Mouse (Mus musculus) midbrain, embryonic 14.5 days (tissue): ENCODE data around the gene Mtmr12. TPM values are rescaled to one million over a fixed set of nuclear protein-coding genes. Genes with fewer than 3 reads are reported as not detected.

Source experiments
- ATAC-seq: fragments of 200-750 bp; cut with Nextera tagmentation; 2 replicates; pipeline ENCODE4 v1.8.0; 2017; ENCODE audit warnings: moderate number of reproducible peaks, moderate library complexity; ENCODE audit not compliant: low FRiP score, low TSS enrichment
- DNase-seq: peaks from one replicate; pipeline ENCODE4 v3.0.0-alpha.2; 2015
- H3K27ac ChIP-seq: fragments of 300-500 bp; sonication (generic); replicated peaks from 2 replicates; pipeline ENCODE4 v1.5.1; 2014; ENCODE audit warnings: mild to moderate bottlenecking, low read depth, low read length, moderate library complexity
- H3K27me3 ChIP-seq: fragments of 300-500 bp; sonication (generic); 2 replicates; pipeline ENCODE4 v1.6.1; 2014; ENCODE audit warnings: low read length, control low read depth, mixed read lengths; ENCODE audit not compliant: control insufficient read depth, insufficient read depth
- H3K36me3 ChIP-seq: fragments of 300-500 bp; sonication (generic); 2 replicates; pipeline ENCODE4 v1.6.1; 2014; ENCODE audit warnings: low read length, control low read depth; ENCODE audit not compliant: control insufficient read depth, insufficient read depth
- H3K4me1 ChIP-seq: fragments of 300-500 bp; sonication (generic); 2 replicates; pipeline ENCODE4 v1.6.1; 2014; ENCODE audit warnings: mild to moderate bottlenecking, antibody characterized with exemption, low read length, control low read depth; ENCODE audit not compliant: control insufficient read depth, insufficient read depth
- H3K4me2 ChIP-seq: fragments of 300-500 bp; sonication (generic); 2 replicates; pipeline ENCODE4 v1.6.1; 2014; ENCODE audit warnings: mild to moderate bottlenecking, low read length, moderate library complexity
- H3K4me3 ChIP-seq: fragments of 300-500 bp; sonication (generic); replicated peaks from 2 replicates; pipeline ENCODE4 v1.5.1; 2014; ENCODE audit warnings: low read depth, low read length
- H3K9ac ChIP-seq: fragments of 300-500 bp; sonication (generic); replicated peaks from 2 replicates; pipeline ENCODE4 v1.6.1; 2014; ENCODE audit warnings: mild to moderate bottlenecking, low read length, moderate library complexity
- H3K9me3 ChIP-seq: fragments of 300-500 bp; sonication (generic); 2 replicates; pipeline ENCODE4 v1.6.1; 2016; ENCODE audit warnings: low read length, control low read depth, mixed read lengths; ENCODE audit not compliant: control insufficient read depth
- WGBS: fragments of 180-500 bp; shearing (Covaris S2); extraction: QIAGEN DNeasy Blood & Tissue Kit; methylation state at CpG from one replicate; pipeline ENCODE4 v1.1.7; 2014; 5-methylcytosine and 5-hydroxymethylcytosine counted together
- polyA plus RNA-seq: library from polyadenylated mRNA; unstranded; fragments of >200 nt; fragmentation: Nextera tagmentation; extraction: Ambion mirVana; gene quantifications from 2 replicates; pipeline ENCODE4 v1.2.1, GENCODE M21; 2014

Mtmr12 gene
- polyA plus RNA-seq, 1 experiment from 2014 or later: 9.0 TPM

DNA sequence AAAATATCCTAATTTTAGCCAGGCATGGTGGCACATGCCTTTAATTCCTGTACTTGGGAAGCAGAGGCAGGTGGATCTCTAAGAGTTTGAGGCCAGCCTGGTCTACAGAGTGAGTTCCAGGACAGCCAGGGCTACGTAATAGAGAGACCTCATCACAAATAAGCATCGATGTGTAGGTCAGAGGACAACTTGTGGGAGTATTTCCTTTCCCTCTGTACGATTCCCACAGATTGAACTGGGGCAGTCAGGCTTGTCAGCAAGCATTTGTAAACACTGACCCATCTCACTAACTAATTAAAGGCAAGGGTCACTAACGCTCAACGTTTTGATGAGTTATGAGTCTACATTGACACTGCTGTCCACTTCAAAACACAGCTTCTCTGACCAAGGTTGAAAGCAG, 109.8 kb downstream of the Mtmr12 start:
- DNase-seq: no peak
- Histone ChIP-seq H3K27ac (no peak overlapping the region), H3K9me3 (no peaks in the 10 kb centered on the region), H3K4me1 (no peaks in the 10 kb centered on the region), H3K9ac (no peak overlapping the region), H3K27me3 (no peaks in the 10 kb centered on the region), H3K4me3 (no peak overlapping the region), H3K4me2 (no peak overlapping the region), H3K36me3 (no peaks in the 10 kb centered on the region)
- ATAC-seq: no peak
- 80% methylated on average over 5 of the region's 5 CpGs for WGBS

DNA sequence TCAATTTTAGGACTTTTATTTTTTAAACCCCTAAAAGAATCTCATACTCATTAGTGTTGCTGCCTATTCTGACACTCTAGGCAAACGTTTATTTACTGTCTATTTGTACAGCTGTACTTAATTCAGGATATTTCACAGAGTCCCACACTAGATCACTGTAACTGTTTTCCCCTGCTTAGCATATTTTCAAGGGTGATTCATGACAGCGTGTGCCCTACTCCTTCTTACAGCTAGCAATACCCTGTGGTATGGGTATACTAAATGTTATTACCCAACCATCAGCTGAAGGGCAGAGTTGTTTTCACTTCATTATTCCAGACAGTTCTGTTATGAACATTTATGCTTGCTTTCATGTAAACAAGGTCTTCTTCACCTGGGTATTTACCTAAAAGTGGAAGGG, 111.2 kb downstream of the Mtmr12 start:
- H3K27ac ChIP-seq: no peak overlapping the region
- H3K9ac ChIP-seq: no peak overlapping the region
- no peak overlapping the region for H3K4me3 ChIP-seq
- H3K9me3 ChIP-seq: no peaks in the 10 kb centered on the region
- ATAC-seq: no peak
- 0 out of 2 replicates have a peak, but pooled peaks cover 5% of the 10 kb centered on the region for H3K27me3 ChIP-seq
- WGBS: 67% methylated on average over 2 of the region's 2 CpGs
- no peak overlapping the region for H3K4me2 ChIP-seq
- no peaks in the 10 kb centered on the region for H3K36me3 ChIP-seq
- H3K4me1 ChIP-seq: 0 out of 2 replicates have a peak, but pooled peaks cover 6% of the 10 kb centered on the region
- no peak for DNase-seq

- Histone ChIP-seq H3K9ac (no peak overlapping the region), H3K9me3 (no peaks in the 10 kb centered on the region), H3K4me1 (0 out of 2 replicates have a peak, but pooled peaks cover 6% of the 10 kb centered on the region), H3K27me3 (0 out of 2 replicates have a peak, but pooled peaks cover 5% of the 10 kb centered on the region), H3K4me3 (no peak overlapping the region), H3K27ac (no peak overlapping the region), H3K36me3 (no peaks in the 10 kb centered on the region), H3K4me2 (no peak overlapping the region)
- no peak for DNase-seq
- ATAC-seq: no peak
- WGBS: 87% methylated on average over 5 of the region's 5 CpGs
These were observed 112.5 kb downstream of the Mtmr12 start for GRCm38 (mm10) chr15:12317290-12317689.

- Histone ChIP-seq H3K9ac (no peak overlapping the region), H3K27me3 (0 out of 2 replicates have a peak, but pooled peaks cover 5% of the 10 kb centered on the region)
These were observed 113.6 kb downstream of the Mtmr12 start for GRCm38 (mm10) chr15:12318451-12318850.

DNA sequence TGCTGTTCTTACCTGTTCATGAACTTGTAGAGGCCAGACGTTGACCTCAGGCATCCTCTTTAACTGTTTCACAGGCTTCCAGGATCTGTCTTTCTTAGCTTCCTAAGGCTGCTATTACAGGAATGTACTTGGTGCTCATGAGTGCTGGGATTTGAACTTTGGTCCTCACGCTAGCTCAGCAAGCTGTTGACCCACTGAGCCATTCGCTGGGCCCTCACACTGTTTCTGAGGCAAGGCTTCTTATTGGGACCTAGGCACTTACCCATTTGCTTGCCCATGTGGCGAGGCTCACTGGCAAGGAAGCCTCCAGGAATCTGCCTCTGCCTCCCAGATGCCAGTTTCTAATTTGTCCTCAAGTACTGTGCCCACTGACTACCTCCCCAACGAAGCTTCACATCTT, 115.1 kb downstream of the Mtmr12 start:
- 55% methylated on average over 5 of the region's 5 CpGs for WGBS
- H3K4me3 ChIP-seq: no peak overlapping the region
- DNase-seq (no peak), ATAC-seq (no peak)
- H3K9ac ChIP-seq: no peak overlapping the region
- H3K27me3 ChIP-seq: 0 out of 2 replicates have a peak, but pooled peaks cover 5% of the 10 kb centered on the region
- H3K36me3 ChIP-seq: no peaks in the 10 kb centered on the region
- peaks cover 29% of the 10 kb centered on the region for H3K4me1 ChIP-seq
- no peak overlapping the region for H3K27ac ChIP-seq
- no peak overlapping the region for H3K4me2 ChIP-seq
- no peaks in the 10 kb centered on the region for H3K9me3 ChIP-seq

More at GRCm38 (mm10) chr15:12318451-12318850, 113.6 kb downstream of the Mtmr12 start:
- DNase-seq: no peak
- Histone ChIP-seq H3K4me3 (no peak overlapping the region), H3K4me2 (no peak overlapping the region), H3K27ac (no peak overlapping the region), H3K9me3 (no peaks in the 10 kb centered on the region), H3K36me3 (no peaks in the 10 kb centered on the region), H3K4me1 (peaks cover 15% of the 10 kb centered on the region)
- ATAC-seq: no peak
- 82% methylated on average over 8 of the region's 8 CpGs for WGBS

DNA sequence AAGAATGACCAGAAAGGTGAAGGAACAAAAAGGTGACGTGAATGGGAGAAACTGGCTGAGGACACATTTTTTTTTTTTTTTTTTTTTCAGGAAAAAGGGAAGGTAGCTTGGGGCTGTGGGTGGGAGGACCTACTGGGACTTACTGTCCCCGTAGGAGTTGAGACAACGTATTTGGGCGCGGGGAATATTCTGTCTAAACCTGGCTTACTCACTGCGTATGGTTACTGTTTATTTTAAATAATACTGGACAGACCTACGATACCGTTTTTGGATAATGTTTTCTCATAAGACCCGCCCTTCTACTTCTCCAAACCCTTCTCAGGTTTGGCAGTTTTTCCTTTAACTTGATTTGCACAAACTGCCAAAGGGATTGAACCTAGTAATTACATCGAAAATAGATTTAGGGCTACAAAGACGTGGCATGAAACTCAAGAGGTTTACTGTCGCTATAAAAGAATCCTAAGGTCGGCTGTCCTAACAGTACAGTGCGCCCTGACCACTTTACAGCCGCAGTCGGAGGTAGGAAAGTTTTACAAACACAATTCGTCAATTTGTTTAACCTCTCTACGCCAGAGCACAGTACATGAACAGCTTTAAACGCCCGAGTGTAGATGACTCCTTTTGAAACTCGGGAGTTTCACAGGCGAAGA, 115.7 kb downstream of the Mtmr12 start:
- Histone ChIP-seq H3K9ac (peak overlapping the region; percentile 97), H3K36me3 (no peaks in the 10 kb centered on the region), H3K4me1 (peaks cover 30% of the 10 kb centered on the region), H3K27ac (peak overlapping the region; percentile 94), H3K4me2 (peak overlapping the region; percentile 88), H3K4me3 (peak overlapping the region; percentile 100), H3K9me3 (no peaks in the 10 kb centered on the region), H3K27me3 (0 out of 2 replicates have a peak, but pooled peaks cover 5% of the 10 kb centered on the region)
- no peak for ATAC-seq
- WGBS: 8% methylated on average over 22 of the region's 22 CpGs
- DNase-seq: no peak

- peaks cover 30% of the 10 kb centered on the region for H3K4me1 ChIP-seq
- peak within 1 kb of the TSS; percentile 94 for H3K27ac ChIP-seq
- under 1% methylated on average over 74 of the region's 74 CpGs for WGBS
- no peaks in the 10 kb centered on the region for H3K9me3 ChIP-seq
- peak within 1 kb of the TSS; percentile 100 for H3K4me3 ChIP-seq
- H3K36me3 ChIP-seq: no peaks in the 10 kb centered on the region
- DNase-seq (peak; percentile 99), ATAC-seq (peak; percentile 97)
- H3K4me2 ChIP-seq: peak within 1 kb of the TSS; percentile 88
- H3K27me3 ChIP-seq: 0 out of 2 replicates have a peak, but pooled peaks cover 5% of the 10 kb centered on the region
- peak within 1 kb of the TSS; percentile 97 for H3K9ac ChIP-seq
These were observed 116.4 kb downstream of the Mtmr12 start, which contains the start of gene Golph3 for GRCm38 (mm10) chr15:12321091-12321787. Gene Golph3 (plus strand): TSS chr15:12321450.

DNA sequence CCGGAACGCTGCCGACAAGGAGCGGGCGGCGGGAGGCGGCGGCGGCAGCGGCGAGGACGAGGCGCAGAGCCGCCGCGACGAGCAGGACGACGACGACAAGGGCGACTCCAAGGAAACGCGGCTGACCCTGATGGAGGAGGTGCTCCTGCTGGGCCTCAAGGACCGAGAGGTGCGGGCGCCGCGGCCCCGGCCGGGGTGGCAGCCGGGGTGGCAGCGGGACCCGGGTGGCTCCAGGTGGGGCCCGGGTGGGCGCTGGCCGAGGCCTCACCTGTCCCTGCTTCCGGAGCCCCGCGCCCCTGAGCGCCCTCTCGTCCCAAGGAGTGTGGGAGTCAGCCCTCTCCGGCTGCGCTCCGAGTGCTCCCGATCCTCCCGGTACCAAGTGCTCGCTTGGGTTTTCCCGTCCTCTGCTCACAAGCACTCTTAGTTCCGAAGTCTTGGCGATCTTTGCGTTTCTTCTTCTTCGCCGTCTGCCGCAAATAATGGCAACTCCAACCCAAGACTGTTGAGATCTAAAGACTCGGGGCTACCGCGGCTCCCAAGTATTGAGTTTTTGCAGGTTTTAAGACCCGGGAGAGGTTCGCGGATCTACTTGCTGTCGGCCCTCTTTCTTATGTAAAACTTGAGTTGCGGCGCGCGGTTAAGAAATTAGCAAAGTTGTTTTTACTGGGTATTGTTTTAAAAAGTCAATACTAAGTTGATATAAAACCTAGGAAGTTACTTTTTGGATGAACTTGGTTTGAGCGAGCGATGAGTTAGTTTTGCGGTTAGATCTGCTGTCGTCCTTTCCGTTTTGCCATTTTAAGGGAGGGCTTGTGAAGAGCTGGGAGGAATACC, 117.2 kb downstream of the Mtmr12 start, which contains the start of gene 1810049J17Rik:
Gene 1810049J17Rik, minus strand, starts transcription at position 112 of the 834 bp plus-strand sequence.
- ATAC-seq (peak; percentile 53), DNase-seq (peak; percentile 65)
- peaks cover 30% of the 10 kb centered on the region for H3K4me1 ChIP-seq
- H3K4me3 ChIP-seq: peak within 1 kb of the TSS; percentile 100
- under 1% methylated on average over 70 of the region's 70 CpGs for WGBS
- H3K4me2 ChIP-seq: peak within 1 kb of the TSS; percentile 88
- H3K27ac ChIP-seq: peak within 1 kb of the TSS; percentile 94
- H3K9ac ChIP-seq: peak within 1 kb of the TSS; percentile 97
- no peaks in the 10 kb centered on the region for H3K9me3 ChIP-seq
- 0 out of 2 replicates have a peak, but pooled peaks cover 5% of the 10 kb centered on the region for H3K27me3 ChIP-seq
- H3K36me3 ChIP-seq: no peaks in the 10 kb centered on the region
